Mouse (Mus musculus) forebrain, embryonic 11.5 days (tissue): ENCODE results near the gene Prss16. TPM values are rescaled to one million over a fixed set of nuclear protein-coding genes. Genes with fewer than 3 reads are reported as not detected.

Source experiments
- ATAC-seq: fragments of 200-750 bp; cut with Nextera tagmentation; replicated peaks from 2 replicates; pipeline ENCODE4 v1.8.0; 2017; ENCODE audit warnings: moderate TSS enrichment; ENCODE audit not compliant: low FRiP score
- DNase-seq: peaks from one replicate; pipeline ENCODE4 v3.0.0-alpha.2; 2017; ENCODE audit warnings: low spot score
- H3K27ac ChIP-seq: fragments of 300-500 bp; sonication (generic); 2 replicates; pipeline ENCODE4 v1.5.1; 2014; ENCODE audit warnings: low read depth, low read length
- H3K27me3 ChIP-seq: fragments of 300-500 bp; sonication (generic); 2 replicates; pipeline ENCODE4 v1.6.1; 2014; ENCODE audit warnings: mild to moderate bottlenecking, low read length, mixed read lengths; ENCODE audit not compliant: control insufficient read depth, insufficient read depth
- H3K36me3 ChIP-seq: fragments of 300-500 bp; sonication (generic); 2 replicates; pipeline ENCODE4 v1.6.1; 2014; ENCODE audit warnings: mild to moderate bottlenecking, low read length, moderate library complexity, mixed read lengths; ENCODE audit not compliant: control insufficient read depth, insufficient read depth
- H3K4me1 ChIP-seq: fragments of 300-500 bp; sonication (generic); replicated peaks from 2 replicates; pipeline ENCODE4 v1.6.1; 2014; ENCODE audit warnings: low read length, mixed read lengths; ENCODE audit not compliant: control insufficient read depth, insufficient read depth
- H3K4me2 ChIP-seq: fragments of 300-500 bp; sonication (generic); 2 replicates; pipeline ENCODE4 v1.6.1; 2014; ENCODE audit warnings: low read depth, mild to moderate bottlenecking, low read length, moderate library complexity, mixed read lengths; ENCODE audit not compliant: severe bottlenecking
- H3K4me3 ChIP-seq: fragments of 300-500 bp; sonication (generic); 2 replicates; pipeline ENCODE4 v1.5.1; 2014; ENCODE audit warnings: low read depth, low read length
- H3K9ac ChIP-seq: fragments of 300-500 bp; sonication (generic); 2 replicates; pipeline ENCODE4 v1.6.1; 2014; ENCODE audit warnings: low read length
- H3K9me3 ChIP-seq: fragments of 300-500 bp; sonication (generic); 2 replicates; pipeline ENCODE4 v1.6.1; 2016; ENCODE audit warnings: low read length, mixed read lengths; ENCODE audit not compliant: control insufficient read depth
- WGBS: fragments of 180-500 bp; shearing (Covaris S2); extraction: QIAGEN DNeasy Blood & Tissue Kit; methylation state at CpG from one replicate; pipeline ENCODE4 v1.1.7; 2014; 5-methylcytosine and 5-hydroxymethylcytosine counted together
- polyA plus RNA-seq: library from polyadenylated mRNA; unstranded; fragments of >200 nt; fragmentation: Nextera tagmentation; extraction: Ambion mirVana; gene quantifications from 2 replicates; pipeline ENCODE4 v1.2.1, GENCODE M21; 2014

Gene Prss16
- polyA plus RNA-seq, 1 experiment from 2014 or later, result 0.37 TPM

GRCm38 (mm10) chr13:22015479-22016450 lies 6.2 kb upstream of the Prss16 start:
- DNase-seq (peak; percentile 90), ATAC-seq (peak; percentile 74)
- Histone ChIP-seq H3K9me3 (no peaks in the 10 kb centered on the region), H3K4me3 (no peak overlapping the region), H3K36me3 (no peaks in the 10 kb centered on the region), H3K27ac (no peak overlapping the region), H3K9ac (no peak overlapping the region), H3K4me1 (no peaks in the 10 kb centered on the region), H3K27me3 (peaks cover 40% of the 10 kb centered on the region), H3K4me2 (no peak overlapping the region)
- 14% methylated on average over 27 of the region's 27 CpGs for WGBS

GRCm38 (mm10) chr13:22014411-22014845 lies 4.9 kb upstream of the Prss16 start:
- Histone ChIP-seq H3K9ac (no peak overlapping the region), H3K9me3 (no peaks in the 10 kb centered on the region), H3K4me2 (peak overlapping the region; percentile 29; the same call in 1 of the 2 replicates), H3K27ac (no peak overlapping the region), H3K36me3 (no peaks in the 10 kb centered on the region), H3K4me3 (peak overlapping the region; percentile 5; the same call in 1 of the 2 replicates), H3K4me1 (no peaks in the 10 kb centered on the region), H3K27me3 (peaks cover 53% of the 10 kb centered on the region)
- no peak for ATAC-seq
- 14% methylated on average over 17 of the region's 17 CpGs for WGBS
- no peak for DNase-seq

GRCm38 (mm10) chr13:22013716-22014115 lies 4.2 kb upstream of the Prss16 start:
- Histone ChIP-seq H3K4me1 (no peaks in the 10 kb centered on the region), H3K4me2 (no peak overlapping the region), H3K27ac (no peak overlapping the region), H3K9me3 (no peaks in the 10 kb centered on the region), H3K4me3 (no peak overlapping the region), H3K36me3 (no peaks in the 10 kb centered on the region), H3K27me3 (peaks cover 55% of the 10 kb centered on the region), H3K9ac (no peak overlapping the region)
- ATAC-seq (no peak), DNase-seq (no peak)
- 23% methylated on average over 13 of the region's 13 CpGs for WGBS

- ATAC-seq (no peak), DNase-seq (no peak)
- H3K36me3 ChIP-seq, result no peaks in the 10 kb centered on the region
- no peak overlapping the region for H3K27ac ChIP-seq
- peaks cover 12% of the 10 kb centered on the region; the same call in 1 of the 2 replicates for H3K4me1 ChIP-seq
- no peaks in the 10 kb centered on the region for H3K9me3 ChIP-seq
- no peak overlapping the region for H3K4me2 ChIP-seq
- peaks cover 85% of the 10 kb centered on the region for H3K27me3 ChIP-seq
- no peak overlapping the region for H3K4me3 ChIP-seq
- no peak overlapping the region for H3K9ac ChIP-seq
- WGBS, result 69% methylated on average over 3 of the region's 3 CpGs
Observed at GRCm38 (mm10) chr13:22008707-22009106, 835 bp downstream of the Prss16 start.

- ATAC-seq, result no peak
- H3K4me3 ChIP-seq, result no peak overlapping the region
- DNase-seq, result no peak
- H3K9ac ChIP-seq, result no peak overlapping the region
- H3K27me3 ChIP-seq, result peaks cover 90% of the 10 kb centered on the region
- H3K4me2 ChIP-seq, result no peak overlapping the region
- no peaks in the 10 kb centered on the region for H3K9me3 ChIP-seq
- H3K36me3 ChIP-seq, result no peaks in the 10 kb centered on the region
- 48% methylated on average over 7 of the region's 7 CpGs for WGBS
- peaks cover 12% of the 10 kb centered on the region; the same call in 1 of the 2 replicates for H3K4me1 ChIP-seq
- no peak overlapping the region for H3K27ac ChIP-seq
Observed at GRCm38 (mm10) chr13:22007872-22008271, 1.7 kb downstream of the Prss16 start.

GRCm38 (mm10) chr13:22007121-22007510 lies 2.4 kb downstream of the Prss16 start:
- DNase-seq (no peak), ATAC-seq (no peak)
- Histone ChIP-seq H3K36me3 (no peaks in the 10 kb centered on the region), H3K9me3 (no peaks in the 10 kb centered on the region), H3K27ac (no peak overlapping the region), H3K4me1 (peaks cover 12% of the 10 kb centered on the region; the same call in 1 of the 2 replicates), H3K4me3 (peak overlapping the region; percentile 47), H3K27me3 (peaks cover 94% of the 10 kb centered on the region), H3K4me2 (peak overlapping the region; percentile 82), H3K9ac (no peak overlapping the region)
- 2% methylated on average over 18 of the region's 18 CpGs for WGBS

GRCm38 (mm10) chr13:22006334-22007120 lies 3.0 kb downstream of the Prss16 start:
- peaks cover 96% of the 10 kb centered on the region for H3K27me3 ChIP-seq
- H3K4me3 ChIP-seq, result peak overlapping the region; percentile 47

GRCm38 (mm10) chr13:22005605-22006333 lies 3.8 kb downstream of the Prss16 start:
- H3K4me3 ChIP-seq, result peak overlapping the region; percentile 47
- WGBS, result 1% methylated on average over 44 of the region's 45 CpGs
- peak overlapping the region; percentile 43 for H3K9ac ChIP-seq
- ATAC-seq, result peak; percentile 79
- no peak overlapping the region for H3K27ac ChIP-seq
- peaks cover 12% of the 10 kb centered on the region; the same call in 1 of the 2 replicates for H3K4me1 ChIP-seq
- no peaks in the 10 kb centered on the region for H3K9me3 ChIP-seq
- DNase-seq, result peak; percentile 77
- no peaks in the 10 kb centered on the region for H3K36me3 ChIP-seq
- peaks cover 99% of the 10 kb centered on the region for H3K27me3 ChIP-seq
- peak overlapping the region; percentile 82 for H3K4me2 ChIP-seq

More at GRCm38 (mm10) chr13:22006334-22007120, 3.0 kb downstream of the Prss16 start:
- Histone ChIP-seq H3K4me1 (peaks cover 12% of the 10 kb centered on the region; the same call in 1 of the 2 replicates), H3K36me3 (no peaks in the 10 kb centered on the region), H3K27ac (no peak overlapping the region), H3K4me2 (peak overlapping the region; percentile 82), H3K9ac (no peak overlapping the region; the same call in 1 of the 2 replicates), H3K9me3 (no peaks in the 10 kb centered on the region)
- DNase-seq (peak; percentile 75), ATAC-seq (peak; percentile 89)
- under 1% methylated on average over 38 of the region's 38 CpGs for WGBS
